Mouse (Mus musculus) bone marrow, adult 2 months (tissue): ENCODE measurements around the gene Nectin4. TPM values are rescaled to one million over a fixed set of nuclear protein-coding genes. Genes with fewer than 3 reads are reported as not detected.

Source experiments
- H3K27ac ChIP-seq: fragments of 200-500 bp; 2 replicates; pipeline ENCODE4 v1.5.1; 2012; ENCODE audit warnings: low read depth, mild to moderate bottlenecking, control low read depth, inconsistent platforms, low read length; ENCODE audit not compliant: control insufficient read depth, poor library complexity, insufficient read depth
- H3K4me1 ChIP-seq: fragments of 200-500 bp; 2 replicates; pipeline ENCODE4 v1.6.1; 2011; ENCODE audit warnings: low read length; ENCODE audit not compliant: control insufficient read depth, insufficient read depth
- H3K4me3 ChIP-seq: fragments of 200-500 bp; replicated peaks from 2 replicates; pipeline ENCODE3; 2011; ENCODE audit warnings: mild to moderate bottlenecking, low read depth, low read length, control low read depth; ENCODE audit not compliant: control insufficient read depth
- CTCF ChIP-seq: fragments of 200-500 bp; IDR thresholded peaks from 2 replicates; pipeline ENCODE4 v1.5.1; 2011; ENCODE audit warnings: low read length, control low read depth; ENCODE audit not compliant: control insufficient read depth, insufficient read depth
- POLR2A ChIP-seq: fragments of 200-500 bp; IDR thresholded peaks from 2 replicates; pipeline ENCODE4 v1.6.1; 2011; ENCODE audit warnings: low read depth, mild to moderate bottlenecking, control low read depth, low read length, borderline replicate concordance; ENCODE audit not compliant: control insufficient read depth
- WGBS: fragments of 180-500 bp; shearing (Covaris S2); methylation state at CpG from one replicate; pipeline ENCODE4 v1.1.7; 2018; 5-methylcytosine and 5-hydroxymethylcytosine counted together
- polyA plus RNA-seq: library from polyadenylated mRNA; stranded (reverse); fragments of >200 nt; gene quantifications from 2 replicates; pipeline ENCODE4 v1.2.4, GENCODE M21; 2011; ENCODE audit warnings: low replicate concordance; ENCODE audit not compliant: missing spikeins, insufficient read depth, insufficient read length

The Nectin4 gene
- polyA plus RNA-seq, 1 experiment = 1.1 TPM

GRCm38 (mm10) chr1:171432158-171432557 is 62.3 kb downstream of the Nectin4 start:
- WGBS = 71% methylated on average over 5 of the region's 5 CpGs
- no peak overlapping the region for H3K4me3 ChIP-seq
- TF ChIP-seq POLR2A (no peak), CTCF (no peak)
- H3K4me1 ChIP-seq = no peaks in the 10 kb centered on the region; the same call in 1 of the 2 replicates
- no peak overlapping the region for H3K27ac ChIP-seq

GRCm38 (mm10) chr1:171435288-171435814 is 65.5 kb downstream of the Nectin4 start:
- Histone ChIP-seq H3K4me3 (no peak overlapping the region), H3K4me1 (no peaks in the 10 kb centered on the region; the same call in 1 of the 2 replicates), H3K27ac (no peak overlapping the region)
- TF ChIP-seq POLR2A (no peak), CTCF (no peak)
- WGBS = 74% methylated on average over 7 of the region's 7 CpGs

- H3K4me3 ChIP-seq = no peak overlapping the region
- TF ChIP-seq POLR2A (no peak), CTCF (no peak)
- no peaks in the 10 kb centered on the region; the same call in 1 of the 2 replicates for H3K4me1 ChIP-seq
- 68% methylated on average over 1 of the region's 1 CpGs for WGBS
- H3K27ac ChIP-seq = no peak overlapping the region
Observed at GRCm38 (mm10) chr1:171435974-171436373, 66.1 kb downstream of the Nectin4 start.

- TF ChIP-seq CTCF = no peak
- TF ChIP-seq POLR2A = peak; percentile 20; the same call in 1 of the 2 replicates
- peaks cover 3% of the 10 kb centered on the region for H3K4me1 ChIP-seq
- H3K27ac ChIP-seq = no peak within 1 kb of the TSS
- H3K4me3 ChIP-seq = peak within 1 kb of the TSS; percentile 16
- WGBS = 2% methylated on average over 46 of the region's 46 CpGs
Observed at GRCm38 (mm10) chr1:171437264-171438013, 67.5 kb downstream of the Nectin4 start, which contains the start of gene F11r. TSS of gene F11r (plus strand) at chr1:171437535.

Other genes with a start within 250 kb of the Nectin4 start
- 63.6 and 72.1 TPM in 2 replicates for gene Sdhc, start 219.5 kb upstream of the Nectin4 start, polyA plus RNA-seq
- not detected in 2 replicates for gene Mpz, start 219.4 kb upstream of the Nectin4 start, polyA plus RNA-seq
- 4.3 and 5.1 TPM in 2 replicates for gene Pcp4l1, start 173.8 kb upstream of the Nectin4 start, polyA plus RNA-seq
- 0.80 and 1.0 TPM in 2 replicates for gene Nr1i3, start 156.1 kb upstream of the Nectin4 start, polyA plus RNA-seq
- gene Tomm40l, start 147.6 kb upstream of the Nectin4 start, polyA plus RNA-seq = 10.8 and 20.1 TPM in 2 replicates
- gene Apoa2, start 145.0 kb upstream of the Nectin4 start, polyA plus RNA-seq = 66.3 and 203 TPM in 2 replicates
- 102 and 317 TPM in 2 replicates for gene Fcer1g, start 135.7 kb upstream of the Nectin4 start, polyA plus RNA-seq
- 0.25 TPM in 1 of 2 replicates, not detected in the other for gene Adamts4, start 119.7 kb upstream of the Nectin4 start, polyA plus RNA-seq
- gene Ndufs2, start 118.7 kb upstream of the Nectin4 start, polyA plus RNA-seq = 109 and 134 TPM in 2 replicates
- 29.8 and 67.5 TPM in 2 replicates for gene B4galt3, start 99.8 kb upstream of the Nectin4 start, polyA plus RNA-seq
- gene Ppox, start 88.9 kb upstream of the Nectin4 start, polyA plus RNA-seq = 197 and 282 TPM in 2 replicates
- 39.1 and 60.0 TPM in 2 replicates for gene Usp21, start 82.1 kb upstream of the Nectin4 start, polyA plus RNA-seq
- gene Ufc1, start 75.1 kb upstream of the Nectin4 start, polyA plus RNA-seq = 34.0 and 84.2 TPM in 2 replicates
- 31.6 and 49.7 TPM in 2 replicates for gene Dedd, start 41.0 kb upstream of the Nectin4 start, polyA plus RNA-seq
- gene Nit1, start 24.5 kb upstream of the Nectin4 start, polyA plus RNA-seq = 16.0 and 18.8 TPM in 2 replicates
- gene Pfdn2, start 24.4 kb upstream of the Nectin4 start, polyA plus RNA-seq = 73.2 and 94.4 TPM in 2 replicates
- gene Klhdc9, start 9.3 kb upstream of the Nectin4 start, polyA plus RNA-seq = 1.3 TPM in 1 of 2 replicates, not detected in the other
- 36.8 and 72.9 TPM in 2 replicates for gene Arhgap30, start 18.9 kb downstream of the Nectin4 start, polyA plus RNA-seq
- gene Usf1, start 41.2 kb downstream of the Nectin4 start, polyA plus RNA-seq = 48.6 and 92.2 TPM in 2 replicates
- 8.7 and 19.3 TPM in 2 replicates for gene Tstd1, start 48.8 kb downstream of the Nectin4 start, polyA plus RNA-seq
- 13.2 and 21.5 TPM in 2 replicates for gene F11r, start 67.4 kb downstream of the Nectin4 start, polyA plus RNA-seq
- gene Alyref2, start 133.4 kb downstream of the Nectin4 start, polyA plus RNA-seq = 4.5 and 8.7 TPM in 2 replicates
- not detected in 2 replicates for gene Itln1, start 165.2 kb downstream of the Nectin4 start, polyA plus RNA-seq
- 1.9 and 4.0 TPM in 2 replicates for gene Cd244a, start 189.1 kb downstream of the Nectin4 start, polyA plus RNA-seq
- gene Ly9, start 237.3 kb downstream of the Nectin4 start, polyA plus RNA-seq = 12.8 and 23.7 TPM in 2 replicates